ENCODE assay signal across 9 mouse cellular contexts in genomic region chr2:92401091-92401561, GRCm38 (mm10). TPM values are rescaled to one million over a fixed set of nuclear protein-coding genes. Genes with fewer than 3 reads are reported as not detected.
DNase-seq lines count a peak whose midpoint lies in the region; ATAC-seq lines count a peak whose summit lies in the region.
"Had no signal": no experiment of that assay in that cellular context is flagged by ENCODE, and none has a peak within 500 bp of the region (broad histone marks: within the 10 kb centered on the region; RNA-seq: fewer than 3 reads in every experiment).

Gene Mapk8ip1, minus strand, starts transcription at chr2:92401263.

- no peak for ATAC-seq in erythroblast, adult 5-6 weeks (replicated peaks; ENCODE audit: low FRiP score, poor library complexity, severe bottlenecking)
- peak; percentile 72 for ATAC-seq in forebrain, embryonic 14.5 days
- ATAC-seq in midbrain, embryonic 14.5 days (ENCODE audit: low FRiP score, low TSS enrichment): peak; percentile 64

- H3K9ac ChIP-seq in forebrain, embryonic 14.5 days (ENCODE audit: low read length): peak within 1 kb of the TSS; percentile 91
- peak within 1 kb of the TSS; percentile 98 for H3K9ac ChIP-seq in midbrain, embryonic 14.5 days (replicated peaks; ENCODE audit: low read length)

- H3K9me3 ChIP-seq in erythroblast, embryonic 14.5 days (ENCODE audit: control insufficient read depth, low read length): peaks cover 2% of the 10 kb centered on the region; the same call in 1 of the 2 replicates
- H3K9me3 ChIP-seq in forebrain, embryonic 14.5 days (replicated peaks; ENCODE audit: control insufficient read depth, low read length): no peaks in the 10 kb centered on the region
- no peaks in the 10 kb centered on the region for H3K9me3 ChIP-seq in midbrain, embryonic 14.5 days (ENCODE audit: control insufficient read depth, low read length)

- H3K4me1 ChIP-seq in erythroblast, embryonic 14.5 days (ENCODE audit: control insufficient read depth): no peaks in the 10 kb centered on the region; the same call in 1 of the 2 replicates
- peaks cover 8% of the 10 kb centered on the region; the same call in 1 of the 2 replicates for H3K4me1 ChIP-seq in forebrain, embryonic 14.5 days (ENCODE audit: control insufficient read depth, insufficient read depth, low read length)
- H3K4me1 ChIP-seq in midbrain, embryonic 14.5 days (ENCODE audit: control insufficient read depth, insufficient read depth, low read length): peaks cover 31% of the 10 kb centered on the region

- peak within 1 kb of the TSS; percentile 24 for H3K4me3 ChIP-seq in erythroblast, embryonic 14.5 days (replicated peaks)
- H3K4me3 ChIP-seq in forebrain, embryonic 14.5 days (ENCODE audit: low read depth, low read length): peak within 1 kb of the TSS; percentile 73
- H3K4me3 ChIP-seq in midbrain, embryonic 14.5 days (replicated peaks; ENCODE audit: low read depth, low read length): peak within 1 kb of the TSS; percentile 83

- H3K27ac ChIP-seq in forebrain, embryonic 14.5 days (ENCODE audit: low read depth, low read length): peak within 1 kb of the TSS; percentile 58
- H3K27ac ChIP-seq in midbrain, embryonic 14.5 days (replicated peaks; ENCODE audit: low read depth, low read length): peak within 1 kb of the TSS; percentile 76
- H3K27ac ChIP-seq: macrophage had no signal

- peaks cover 23% of the 10 kb centered on the region for H3K36me3 ChIP-seq in erythroblast, embryonic 14.5 days (ENCODE audit: control insufficient read depth)
- peaks cover 28% of the 10 kb centered on the region for H3K36me3 ChIP-seq in forebrain, embryonic 14.5 days (ENCODE audit: control insufficient read depth, insufficient read depth, low read length)
- peaks cover 26% of the 10 kb centered on the region for H3K36me3 ChIP-seq in midbrain, embryonic 14.5 days (ENCODE audit: control insufficient read depth, insufficient read depth, low read length)

- peak within 1 kb of the TSS; percentile 69 for H3K4me2 ChIP-seq in forebrain, embryonic 14.5 days (ENCODE audit: low read length)
- H3K4me2 ChIP-seq in midbrain, embryonic 14.5 days (ENCODE audit: low read length): peak within 1 kb of the TSS; percentile 79

- WGBS in forebrain, embryonic 14.5 days: 3% methylated on average over 33 of the region's 59 CpGs
- WGBS in midbrain, embryonic 14.5 days: 2% methylated on average over 38 of the region's 59 CpGs

- peak; percentile 52 for DNase-seq in right cerebral cortex, postnatal 14 days
- DNase-seq in right cerebral cortex, adult 18-20 months: no peak
- DNase-seq in forebrain, embryonic 14.5 days (ENCODE audit: low spot score): peak; percentile 58
- DNase-seq in layer of hippocampus, postnatal 36 days: no peak
- DNase-seq in midbrain, embryonic 14.5 days: peak; percentile 79
- DNase-seq in thymus, postnatal 14 days: no peak

- peaks cover 49% of the 10 kb centered on the region for H3K27me3 ChIP-seq in erythroblast, embryonic 14.5 days (ENCODE audit: control insufficient read depth)
- no peaks in the 10 kb centered on the region for H3K27me3 ChIP-seq in forebrain, embryonic 14.5 days (replicated peaks; ENCODE audit: control insufficient read depth, insufficient read depth, low read length)
- no peaks in the 10 kb centered on the region for H3K27me3 ChIP-seq in midbrain, embryonic 14.5 days (ENCODE audit: control insufficient read depth, insufficient read depth, low read length)

RNA-seq across cellular contexts. Expression of gene Mapk8ip1, which starts in this region (rescaled TPM):
- polyA plus RNA-seq in erythroblast, embryonic 14.5 days (2012): 0.03 TPM in 1 of 2 replicates, not detected in the other
- not detected in 2 replicates for total RNA-seq in erythroblast, adult 5-6 weeks (2015; ENCODE audit: low replicate concordance)
- total RNA-seq in erythroblast, adult 5-6 weeks (2017; ENCODE audit: low replicate concordance): not detected in 2 replicates
- polyA plus RNA-seq in forebrain, embryonic 14.5 days (2014; fragmentation: Nextera tagmentation; extraction: Ambion mirVana): 49.3 and 54.5 TPM in 2 replicates
- total RNA-seq in layer of hippocampus, postnatal 36 days (2021): 100 to 1,000 TPM; 336 to 345 TPM
- 62.4 and 117 TPM in 2 replicates for polyA plus RNA-seq in midbrain, embryonic 14.5 days (2014; fragmentation: Nextera tagmentation; extraction: Ambion mirVana)

Comparison
In these comparisons a context has a peak if more than half of its experiments do, and no peak if none do; other contexts are left out.
1. RNA of gene Mapk8ip1 (total RNA-seq): 336 to 345 TPM in layer of hippocampus, postnatal 36 days; not detected in erythroblast, adult 5-6 weeks; every median in the first group is over 100 times any median in the second.
2. RNA of gene Mapk8ip1 (polyA plus RNA-seq): 62.4 to 117 TPM in midbrain, embryonic 14.5 days and 49.3 to 54.5 TPM in forebrain, embryonic 14.5 days; 0.03 TPM in erythroblast, embryonic 14.5 days; every median in the first group is over 10 times any median in the second.
3. DNase-seq: peak in right cerebral cortex, postnatal 14 days (single experiment), forebrain, embryonic 14.5 days (single experiment) and midbrain, embryonic 14.5 days (single experiment); none in right cerebral cortex, adult 18-20 months (single experiment), layer of hippocampus, postnatal 36 days (0 of 2) and thymus, postnatal 14 days (single experiment).
4. H3K4me3 ChIP-seq: peak in every context shown above with its lines; median percentile 83 in midbrain, embryonic 14.5 days; 73 in forebrain, embryonic 14.5 days; 24 in erythroblast, embryonic 14.5 days.